Mouse (Mus musculus) cerebellum, adult 2 months (tissue): ENCODE results near the gene Gm3029.
"Not testable (repeated sequence)": the region's sequence is repeated elsewhere in the genome, so short reads cannot be mapped to it uniquely, and the experiment has no call there.

ENCODE experiments used
- CTCF ChIP-seq: fragments of 200-500 bp; IDR thresholded peaks from 2 replicates; pipeline ENCODE4 v1.5.1; 2011; ENCODE audit warnings: low read depth, mild to moderate bottlenecking, control low read depth, low read length, moderate library complexity, borderline replicate concordance; ENCODE audit not compliant: insufficient read depth
- POLR2A ChIP-seq: fragments of 200-500 bp; IDR thresholded peaks from 2 replicates; pipeline ENCODE4 v1.6.1; 2011; ENCODE audit warnings: low read length, control low read depth, borderline replicate concordance; ENCODE audit not compliant: insufficient read depth

DNA sequence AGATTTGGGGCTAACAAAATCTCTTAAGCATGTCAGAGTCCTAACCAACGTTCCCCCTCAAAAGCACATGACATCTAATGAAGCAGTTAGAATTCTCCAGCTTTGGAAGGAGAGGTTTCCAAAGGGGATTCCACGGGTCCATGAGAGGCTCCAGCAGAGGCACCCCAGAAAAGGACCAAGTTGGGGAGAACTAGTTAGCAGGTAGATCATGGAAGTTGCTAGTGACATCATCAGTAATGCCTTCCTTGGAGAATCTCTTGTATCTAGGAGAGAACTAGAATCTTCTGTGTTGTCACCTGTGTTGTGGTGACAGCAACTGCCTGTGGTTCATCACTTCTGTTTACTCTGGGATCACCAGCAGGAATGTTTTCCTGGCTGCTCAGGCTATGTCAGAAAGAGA, at the start of gene Gm3029:
- TF ChIP-seq POLR2A, CTCF: not testable (repeated sequence)
